Mouse (Mus musculus): ENCODE data around the gene Tacc2. TPM values are rescaled to one million over a fixed set of nuclear protein-coding genes. Genes with fewer than 3 reads are reported as not detected.

Gene Tacc2
- polyA plus RNA-seq, 1 experiment: 32.3 TPM

DNA sequence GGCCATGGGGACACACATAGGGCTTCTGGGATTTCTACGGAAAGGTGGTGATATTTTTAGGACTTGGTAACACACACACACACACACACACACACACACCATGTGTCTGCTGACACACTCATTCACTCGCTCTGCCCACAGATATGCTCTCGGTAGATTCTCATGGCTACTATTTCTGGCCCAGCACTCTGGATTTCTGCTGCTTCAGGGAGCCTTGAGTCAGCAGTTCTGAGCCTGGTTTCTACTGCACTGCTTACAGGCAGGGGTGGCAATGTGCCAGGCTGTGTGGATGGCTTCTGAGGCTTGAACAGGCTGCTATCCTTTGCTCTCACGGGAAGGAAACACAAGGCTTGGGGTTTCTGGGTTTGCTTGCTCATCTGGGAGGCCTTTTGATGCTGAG lies 104.6 kb downstream of the Tacc2 start:
- DNase-seq (ENCODE audit: low read depth): no peak

GRCm38 (mm10) chr7:130688601-130689000 lies 111.4 kb downstream of the Tacc2 start:
- DNase-seq (ENCODE audit: low read depth): no peak

GRCm38 (mm10) chr7:130690869-130691268 lies 113.6 kb downstream of the Tacc2 start:
- DNase-seq (ENCODE audit: low read depth): no peak

DNA sequence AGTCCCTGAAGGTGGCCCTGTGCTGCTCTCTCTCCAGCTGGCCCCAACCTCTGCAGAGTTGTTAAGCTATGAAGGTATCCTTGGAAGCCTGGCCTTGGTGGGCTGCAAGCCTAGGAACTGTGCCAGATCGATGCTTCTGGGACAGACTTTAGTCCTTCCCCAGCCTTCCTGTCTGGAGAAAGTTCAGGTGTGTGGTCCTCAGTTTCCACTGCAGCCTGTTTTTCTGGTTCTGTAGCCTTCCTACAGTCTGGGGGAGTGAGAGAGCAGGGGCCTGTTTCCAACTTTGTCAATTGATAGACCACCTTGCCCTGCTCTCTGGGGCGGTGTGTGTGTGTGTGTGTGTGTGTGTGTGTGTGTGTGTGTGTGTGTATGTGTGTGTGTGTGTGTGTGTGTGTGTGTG lies 114.7 kb downstream of the Tacc2 start:
- DNase-seq (ENCODE audit: low read depth): no peak

DNA sequence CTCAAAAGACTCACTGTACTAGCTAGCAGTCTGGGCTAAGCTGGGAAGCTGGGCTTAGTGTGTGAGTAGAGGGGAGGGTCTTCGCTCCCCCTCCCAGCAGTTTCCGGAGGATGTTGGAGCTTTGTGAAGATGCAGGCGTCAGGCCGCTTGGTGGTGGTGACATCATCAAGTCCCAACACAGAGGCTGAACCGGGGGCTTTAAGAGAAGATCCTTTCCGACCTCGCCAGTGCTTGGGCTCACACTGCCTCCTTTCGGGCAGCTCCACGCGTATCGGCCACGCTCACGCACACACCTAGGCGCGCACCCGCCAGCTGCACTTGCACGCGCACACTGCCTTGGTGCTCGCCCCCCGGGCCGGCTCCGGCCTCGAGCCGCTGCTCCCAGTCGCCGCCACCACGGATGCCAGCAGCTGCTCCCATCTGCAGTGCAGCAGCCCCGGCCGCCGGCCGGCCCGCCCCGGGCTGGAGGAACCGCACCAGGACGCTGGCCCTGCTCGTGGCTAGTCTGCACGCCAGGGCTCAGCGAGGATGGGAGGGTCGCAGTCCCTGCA lies 115.2 kb downstream of the Tacc2 start:
- DNase-seq (ENCODE audit: low read depth): no peak

DNA sequence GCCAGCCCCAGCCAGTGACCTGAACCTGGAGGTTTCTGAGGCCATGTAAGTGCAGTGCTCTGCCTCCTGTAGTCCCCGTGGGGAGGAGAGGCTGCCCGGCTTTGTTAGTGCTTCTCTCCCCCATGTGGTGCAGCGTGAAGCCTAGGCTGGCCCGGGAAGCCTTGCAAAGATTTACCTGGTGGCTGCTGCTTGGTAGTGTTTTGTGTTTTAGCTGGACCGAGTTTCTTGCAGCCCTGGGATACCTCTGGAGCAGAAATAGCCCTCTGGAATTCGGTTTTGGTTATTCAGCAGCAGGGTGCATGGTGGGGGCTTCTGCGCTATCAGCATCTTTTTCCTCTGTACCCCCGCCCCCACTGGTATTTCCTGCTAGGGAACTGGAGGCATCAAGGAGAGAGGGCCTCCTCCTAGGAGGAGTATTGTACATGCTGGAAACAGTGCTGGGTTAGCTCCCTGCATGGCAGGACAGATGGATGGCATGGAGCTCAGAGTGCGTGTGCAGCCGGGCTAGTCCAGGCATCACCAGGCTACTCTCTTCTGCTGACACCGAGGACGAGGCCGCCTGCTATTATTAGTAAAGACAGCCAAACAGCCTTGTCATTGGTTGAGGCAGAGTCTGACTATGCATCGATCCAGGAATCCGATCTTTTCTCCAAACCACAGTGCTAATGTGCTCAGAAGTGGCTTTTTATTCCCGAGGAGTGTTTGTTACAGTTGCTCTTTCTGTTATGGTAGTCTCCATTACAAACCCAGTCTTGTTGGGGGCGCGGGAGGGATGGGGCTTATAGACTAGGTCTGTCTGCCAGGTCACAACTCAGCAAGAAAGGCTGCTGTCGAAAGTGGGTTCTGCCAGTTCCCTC lies 115.9 kb downstream of the Tacc2 start:
- DNase-seq (ENCODE audit: low read depth): no peak

DNA sequence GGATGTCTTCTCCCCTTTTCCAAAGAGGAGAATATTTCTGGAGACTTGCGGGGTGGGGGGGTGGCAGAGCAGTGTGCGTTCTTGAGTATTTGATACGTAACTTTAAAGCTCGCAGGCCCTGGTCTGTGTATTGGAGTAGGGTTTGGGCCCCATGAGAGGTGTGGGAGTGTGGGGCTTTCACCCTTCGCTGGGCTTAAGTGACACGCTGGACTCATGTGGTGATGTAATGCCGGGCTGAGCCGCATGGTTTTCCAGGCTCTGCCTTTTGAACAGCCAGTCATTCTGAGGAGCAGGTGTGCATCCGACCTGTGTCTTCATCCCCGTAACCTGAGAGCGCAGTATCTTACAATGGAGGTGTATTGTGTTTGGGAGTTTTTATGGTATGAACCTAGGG lies 116.6 kb downstream of the Tacc2 start:
- DNase-seq (ENCODE audit: low read depth): no peak

GRCm38 (mm10) chr7:130695669-130696338 lies 118.6 kb downstream of the Tacc2 start:
- no peak for DNase-seq (ENCODE audit: low read depth)

DNA sequence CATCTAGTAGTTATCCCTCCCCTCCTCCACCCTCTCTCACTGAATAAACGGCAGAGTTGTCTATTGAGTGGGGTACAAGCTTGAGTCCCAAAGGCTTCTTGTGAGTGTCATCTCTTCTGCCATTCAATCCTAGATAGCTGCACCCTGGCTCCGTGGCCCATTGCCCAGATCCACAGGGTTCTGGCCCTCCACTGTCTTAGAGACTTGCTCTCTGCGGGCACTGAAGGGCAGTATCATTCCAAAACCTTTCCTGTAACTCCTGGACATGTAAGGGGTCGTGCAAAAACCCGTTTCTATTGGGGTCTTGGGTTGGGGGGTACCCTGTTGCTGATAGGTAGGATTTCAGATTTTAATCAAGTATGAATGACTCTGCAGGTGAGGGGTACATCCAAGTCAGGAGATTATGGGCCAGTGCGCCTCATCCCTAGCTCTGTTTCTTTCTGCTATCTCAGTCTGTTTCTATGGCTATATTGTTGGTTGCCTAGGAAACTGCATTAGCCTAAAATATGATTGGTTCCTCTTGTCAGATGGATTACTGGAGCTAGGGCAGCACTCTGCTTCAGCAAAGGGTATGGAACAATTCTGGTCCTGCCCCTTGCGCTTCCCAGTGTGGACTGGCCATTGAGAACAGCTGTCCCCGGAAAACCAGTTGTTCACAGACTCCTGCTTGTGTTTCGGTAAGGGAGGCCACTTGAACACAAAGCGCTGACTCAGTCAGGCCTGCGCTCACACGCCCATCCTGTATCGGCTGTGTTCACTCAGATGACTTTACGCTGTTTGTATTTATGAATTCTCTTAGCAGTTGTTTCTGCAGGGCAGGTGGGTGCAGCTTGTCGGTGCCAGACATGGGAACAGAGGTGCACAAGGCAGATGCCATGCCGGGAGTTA lies 119.4 kb downstream of the Tacc2 start:
- no peak for DNase-seq (ENCODE audit: low read depth)

DNA sequence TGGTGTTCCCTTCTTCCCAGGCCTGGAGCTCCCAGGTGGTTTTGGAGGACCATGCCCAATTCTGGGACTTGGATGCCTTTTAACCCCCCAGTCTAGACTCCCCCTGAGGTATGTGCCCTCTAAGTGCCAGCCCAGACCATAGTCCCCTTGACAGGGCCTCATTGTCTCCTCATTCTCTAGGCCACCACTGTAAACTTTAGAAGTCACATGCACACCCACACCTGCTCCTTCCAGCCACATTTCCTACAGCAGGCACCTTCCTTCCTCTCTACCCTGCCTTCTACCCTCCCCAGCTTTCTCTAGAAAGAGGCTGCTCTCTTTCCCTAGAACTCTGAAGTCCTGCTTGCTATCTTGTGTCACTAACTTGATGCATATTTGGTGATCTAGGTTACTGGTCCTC lies 121.2 kb downstream of the Tacc2 start:
- DNase-seq (ENCODE audit: low read depth): no peak

DNA sequence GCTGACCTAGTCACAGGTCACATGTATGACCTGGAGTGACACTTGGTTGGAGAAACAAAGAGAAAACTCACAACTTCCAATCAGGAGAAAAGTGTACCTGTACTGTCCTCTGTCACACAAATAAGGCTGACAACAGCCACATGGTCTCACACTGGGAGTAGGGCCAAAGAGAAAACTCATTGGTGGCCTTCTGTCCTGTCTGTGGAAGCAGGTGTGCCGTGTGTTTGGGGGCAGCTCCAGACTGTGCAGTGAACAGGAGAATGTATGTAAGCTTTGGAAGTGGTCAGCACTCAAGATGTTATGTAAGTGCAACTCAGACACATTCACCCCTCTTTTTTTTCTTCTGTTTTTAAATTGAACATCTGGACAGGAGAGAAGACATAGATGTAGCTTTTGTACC lies 124.1 kb downstream of the Tacc2 start:
- DNase-seq (ENCODE audit: low read depth): no peak

DNA sequence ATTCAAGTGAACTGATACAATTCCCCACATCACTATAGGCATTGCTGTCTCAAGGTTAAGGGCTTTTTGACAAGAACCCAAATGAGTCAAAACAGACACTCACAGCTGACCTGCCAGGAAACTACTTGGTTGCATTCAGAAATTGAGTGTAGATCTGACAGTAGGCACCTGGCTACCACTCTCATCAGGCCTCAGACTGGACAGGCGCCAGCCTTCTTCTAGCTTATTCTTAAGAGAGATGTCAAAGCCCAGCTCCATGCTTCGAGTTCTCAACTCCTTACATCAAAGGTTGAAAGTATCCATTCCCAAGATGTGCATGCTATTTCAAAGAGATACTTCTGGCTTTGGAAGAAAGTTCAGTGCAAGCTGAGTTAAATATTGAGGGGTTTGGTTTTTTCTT lies 128.0 kb downstream of the Tacc2 start:
- no peak for DNase-seq (ENCODE audit: low read depth)

- DNase-seq (ENCODE audit: low read depth): no peak
Observed at GRCm38 (mm10) chr7:130708940-130709339, 131.7 kb downstream of the Tacc2 start.

DNA sequence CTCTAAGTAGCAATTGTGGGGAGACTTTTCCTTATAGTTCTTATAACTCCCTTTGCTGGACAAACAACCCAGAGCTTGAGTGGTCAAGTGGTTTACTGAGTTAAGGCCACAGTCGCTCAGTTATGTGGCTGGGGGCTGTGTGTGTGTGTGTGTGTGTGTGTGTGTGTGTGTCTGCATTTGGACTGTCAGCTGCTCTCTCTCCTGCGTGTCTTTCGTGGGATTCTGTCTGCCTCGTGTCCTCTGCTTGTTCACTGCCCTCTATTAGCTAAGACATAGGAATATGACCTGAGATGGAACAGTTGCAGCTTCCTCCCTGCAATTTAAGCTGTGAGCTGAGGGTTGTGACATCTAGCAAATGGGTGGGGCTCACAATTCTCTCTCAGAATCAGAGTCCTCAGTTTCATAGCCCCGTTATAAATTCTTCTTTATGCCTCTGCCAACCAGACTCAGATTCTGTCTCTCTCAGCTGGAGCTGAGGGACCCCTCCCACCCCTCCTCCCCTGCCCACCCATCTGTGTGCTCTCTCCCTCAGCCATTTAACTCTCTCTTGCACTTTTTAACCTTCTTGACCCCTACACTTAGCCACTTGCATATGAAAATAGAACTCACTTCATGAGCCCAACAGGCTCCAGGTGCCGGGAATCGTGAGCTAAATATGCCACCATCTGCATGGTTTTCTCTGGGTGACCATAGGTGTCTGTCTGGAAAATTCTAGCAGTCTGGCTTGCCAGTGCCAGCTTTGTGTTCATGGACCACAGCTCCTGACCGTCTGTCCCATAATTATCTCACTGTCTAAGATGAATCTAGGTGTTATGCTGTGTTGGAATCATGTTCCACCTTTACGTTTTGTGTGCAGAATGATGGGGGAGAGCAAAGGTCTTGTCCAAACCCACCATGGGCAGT lies 132.4 kb downstream of the Tacc2 start:
- DNase-seq (ENCODE audit: low read depth): no peak

- DNase-seq (ENCODE audit: low read depth): no peak
Observed at GRCm38 (mm10) chr7:130711851-130712250, 134.6 kb downstream of the Tacc2 start.

DNA sequence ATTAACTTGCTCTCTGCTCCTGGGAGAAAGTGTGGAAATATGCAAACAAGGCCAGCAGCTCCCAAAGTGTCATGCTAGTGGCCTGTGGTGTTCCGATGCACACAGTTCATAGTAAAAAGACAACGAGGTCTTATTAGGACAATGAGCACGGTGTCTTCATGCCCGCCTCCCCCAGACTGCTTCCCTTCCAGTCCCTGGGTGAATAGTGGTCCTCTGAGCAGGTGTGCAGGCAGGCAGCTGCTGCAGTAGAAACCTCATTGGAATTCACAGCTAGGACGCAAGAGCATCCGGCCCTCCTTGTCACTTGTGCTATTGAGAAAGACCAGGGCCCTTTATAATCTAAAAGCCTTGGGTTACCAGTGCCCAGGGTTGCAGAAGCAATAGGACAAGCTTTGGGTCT lies 136.1 kb downstream of the Tacc2 start:
- DNase-seq (ENCODE audit: low read depth): no peak

DNA sequence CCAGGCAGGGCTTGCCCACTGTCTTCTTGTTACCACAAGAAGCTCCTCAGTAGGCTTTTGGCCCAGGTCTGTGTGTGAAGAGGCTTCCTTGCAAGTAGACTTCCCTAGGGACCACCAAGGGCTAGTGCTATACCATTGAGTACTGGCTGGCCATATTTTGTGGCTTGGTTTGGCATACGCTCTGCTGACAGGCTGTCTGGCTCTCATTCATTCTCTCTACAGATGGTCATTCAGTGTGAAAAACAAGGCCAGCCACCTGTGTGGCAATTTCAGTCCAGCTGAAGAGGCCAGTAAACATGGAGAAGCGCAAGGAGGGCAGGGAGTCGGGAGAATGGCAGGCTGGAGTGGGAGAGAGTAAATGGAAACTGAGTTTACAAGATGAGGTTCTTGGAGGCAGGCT lies 138.2 kb downstream of the Tacc2 start:
- no peak for DNase-seq (ENCODE audit: low read depth)

DNA sequence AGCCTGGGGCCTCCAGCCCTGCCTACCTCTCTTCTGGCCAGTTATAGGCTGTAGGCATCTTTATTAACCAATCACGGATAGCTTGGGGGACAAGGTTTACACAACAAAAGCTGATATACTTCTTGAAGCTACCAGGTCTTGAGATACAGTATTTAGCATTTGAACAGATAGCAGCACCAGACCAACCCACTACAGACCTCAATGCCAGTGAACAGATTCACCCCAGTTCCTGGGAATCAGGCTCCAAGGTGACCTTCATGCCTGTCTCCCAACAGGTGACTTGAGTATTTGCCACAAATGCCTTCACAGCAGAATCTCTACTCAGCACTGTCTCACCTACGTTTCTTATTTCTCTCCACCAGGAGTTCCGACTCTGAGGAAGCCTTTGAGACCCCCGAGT lies 139.1 kb downstream of the Tacc2 start:
- DNase-seq (ENCODE audit: low read depth): no peak

DNA sequence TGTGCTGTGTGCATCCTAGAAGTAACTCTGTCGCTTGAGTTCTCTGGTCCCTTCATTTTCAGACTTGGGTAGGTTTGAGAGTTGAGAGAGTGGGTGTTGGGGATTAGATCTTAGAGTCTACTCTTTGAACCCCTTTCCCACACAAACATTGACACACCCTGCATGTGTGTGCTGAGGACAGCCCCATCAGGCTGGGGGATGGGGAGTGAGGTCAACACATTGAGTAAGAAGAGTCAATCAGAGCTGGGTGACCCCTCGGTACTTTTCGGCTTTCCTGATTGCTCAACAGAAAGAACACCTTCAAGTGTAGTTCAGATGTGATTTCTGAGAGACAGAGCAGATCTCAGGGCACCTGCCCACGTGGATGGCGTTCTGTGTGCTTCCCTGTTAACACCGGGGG lies 139.8 kb downstream of the Tacc2 start:
- DNase-seq (ENCODE audit: low read depth): no peak

GRCm38 (mm10) chr7:130719931-130720598 lies 142.8 kb downstream of the Tacc2 start:
- DNase-seq (ENCODE audit: low read depth): no peak

Data from gonadal fat pad, adult 2 months (tissue).